Mouse (Mus musculus): Measurements from ENCODE around the gene Knstrn. TPM values are rescaled to one million over a fixed set of nuclear protein-coding genes. Genes with fewer than 3 reads are reported as not detected.
A peak's percentile ranks its signal among the peaks of the same experiment; 100 is the strongest.

Gene Knstrn
- 100 and 115 TPM in 2 replicates for polyA plus RNA-seq (2015; fragmentation: Nextera tagmentation; extraction: Ambion mirVana)

- ATAC-seq (ENCODE audit: extremely low read depth, insufficient number of reproducible peaks, low FRiP score, low TSS enrichment), result peak; percentile 83
- Histone ChIP-seq H3K27me3 (replicated peaks) (peaks cover 5% of the 10 kb centered on the region; the same call in 1 of the 2 replicates), H3K4me3 (peak within 1 kb of the TSS; percentile 86), H3K9ac (peak within 1 kb of the TSS; percentile 90), H3K36me3 (peaks cover 36% of the 10 kb centered on the region), H3K9me3 (no peaks in the 10 kb centered on the region), H3K27ac (replicated peaks) (peak within 1 kb of the TSS; percentile 73), H3K4me2 (peak within 1 kb of the TSS; percentile 92), H3K4me1 (peaks cover 20% of the 10 kb centered on the region)
- WGBS, result under 1% methylated on average over 49 of the region's 49 CpGs
Observed at GRCm38 (mm10) chr2:118813981-118814836, at the start of gene Knstrn. TSS of gene Knstrn (plus strand) at chr2:118814003.

DNA sequence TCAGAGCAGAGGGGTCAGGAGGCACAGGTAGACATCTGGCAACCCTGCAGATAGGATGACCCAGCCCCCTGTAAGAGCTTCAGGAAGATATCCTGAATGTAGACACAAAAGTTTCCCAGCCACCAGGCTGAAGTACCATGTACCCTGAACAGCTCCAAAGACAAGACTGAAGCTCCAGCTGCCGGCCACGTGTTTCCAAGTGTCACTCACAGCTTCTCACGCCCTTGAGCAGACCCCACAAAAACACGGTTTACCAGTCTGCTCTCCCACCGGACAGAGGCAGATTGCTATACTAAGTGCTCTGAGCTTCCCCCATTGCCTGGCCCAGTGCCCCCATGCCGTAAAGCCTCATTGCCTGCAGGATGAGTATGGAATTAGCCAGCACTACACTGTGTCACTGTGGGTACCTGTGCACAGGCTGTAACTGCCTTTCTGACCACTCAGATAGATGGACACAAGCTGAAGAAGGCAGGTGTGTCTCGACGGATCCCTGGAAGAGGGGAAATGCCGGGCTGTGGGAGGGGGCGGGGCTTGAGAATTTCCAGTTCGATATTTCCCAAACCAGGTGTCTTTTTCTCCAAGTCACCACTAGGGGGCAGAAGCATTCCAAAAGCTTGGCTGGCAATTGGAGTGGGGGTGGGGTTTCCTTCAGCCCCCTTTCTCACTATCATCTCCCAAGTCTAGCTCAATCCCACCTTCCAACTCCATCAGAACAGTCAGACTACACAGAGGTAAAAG, 49.5 kb upstream of the Knstrn start:
- peak overlapping the region; percentile 71 for H3K27ac ChIP-seq (replicated peaks)
- H3K27me3 ChIP-seq (replicated peaks), result peaks cover 17% of the 10 kb centered on the region; the same call in 1 of the 2 replicates
- ATAC-seq (ENCODE audit: extremely low read depth, insufficient number of reproducible peaks, low FRiP score, low TSS enrichment), result no peak
- H3K4me1 ChIP-seq, result peaks cover 50% of the 10 kb centered on the region
- no peaks in the 10 kb centered on the region for H3K9me3 ChIP-seq
- H3K9ac ChIP-seq, result 0 out of 2 replicates have a peak overlapping the region, but pooled peaks have one; percentile 37
- H3K4me2 ChIP-seq, result 0 out of 2 replicates have a peak overlapping the region, but pooled peaks have one; percentile 26
- WGBS, result 15% methylated on average over 11 of the region's 11 CpGs
- H3K36me3 ChIP-seq, result no peaks in the 10 kb centered on the region
- no peak overlapping the region for H3K4me3 ChIP-seq

DNA sequence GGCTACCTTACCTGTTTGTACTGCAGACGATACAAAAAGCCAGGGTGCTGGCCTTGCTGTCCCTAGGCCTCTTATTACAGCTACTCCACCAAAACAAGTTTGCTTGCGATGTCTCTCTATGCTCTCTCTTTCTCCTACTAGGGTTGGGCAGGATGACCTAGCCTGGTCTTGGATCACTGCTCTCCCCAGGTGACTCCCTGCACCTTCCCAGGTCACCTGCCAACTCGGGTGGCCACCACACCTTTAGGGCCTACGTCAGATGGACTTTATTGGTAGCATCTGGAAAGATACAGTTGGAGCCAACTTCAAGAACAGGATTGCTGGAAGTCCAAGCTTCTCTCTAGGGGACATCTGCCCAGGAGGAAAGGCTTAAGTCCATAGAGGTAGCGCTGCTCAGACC, 48.9 kb upstream of the Knstrn start:
- no peak overlapping the region for H3K9ac ChIP-seq
- no peak overlapping the region for H3K4me3 ChIP-seq
- no peak for ATAC-seq (ENCODE audit: extremely low read depth, insufficient number of reproducible peaks, low FRiP score, low TSS enrichment)
- no peaks in the 10 kb centered on the region for H3K9me3 ChIP-seq
- H3K36me3 ChIP-seq, result no peaks in the 10 kb centered on the region
- peaks cover 13% of the 10 kb centered on the region; the same call in 1 of the 2 replicates for H3K27me3 ChIP-seq (replicated peaks)
- H3K4me1 ChIP-seq, result peaks cover 45% of the 10 kb centered on the region
- H3K27ac ChIP-seq (replicated peaks), result no peak overlapping the region
- no peak overlapping the region for H3K4me2 ChIP-seq
- 78% methylated on average over 5 of the region's 5 CpGs for WGBS

GRCm38 (mm10) chr2:118766041-118767033, 47.5 kb upstream of the Knstrn start:
- Histone ChIP-seq H3K9me3 (no peaks in the 10 kb centered on the region), H3K9ac (no peak overlapping the region), H3K27me3 (replicated peaks) (peaks cover 13% of the 10 kb centered on the region; the same call in 1 of the 2 replicates), H3K36me3 (no peaks in the 10 kb centered on the region), H3K4me3 (no peak overlapping the region), H3K4me2 (no peak overlapping the region), H3K27ac (replicated peaks) (no peak overlapping the region), H3K4me1 (peaks cover 30% of the 10 kb centered on the region)
- WGBS, result 64% methylated on average over 10 of the region's 10 CpGs
- no peak for ATAC-seq (ENCODE audit: extremely low read depth, insufficient number of reproducible peaks, low FRiP score, low TSS enrichment)

DNA sequence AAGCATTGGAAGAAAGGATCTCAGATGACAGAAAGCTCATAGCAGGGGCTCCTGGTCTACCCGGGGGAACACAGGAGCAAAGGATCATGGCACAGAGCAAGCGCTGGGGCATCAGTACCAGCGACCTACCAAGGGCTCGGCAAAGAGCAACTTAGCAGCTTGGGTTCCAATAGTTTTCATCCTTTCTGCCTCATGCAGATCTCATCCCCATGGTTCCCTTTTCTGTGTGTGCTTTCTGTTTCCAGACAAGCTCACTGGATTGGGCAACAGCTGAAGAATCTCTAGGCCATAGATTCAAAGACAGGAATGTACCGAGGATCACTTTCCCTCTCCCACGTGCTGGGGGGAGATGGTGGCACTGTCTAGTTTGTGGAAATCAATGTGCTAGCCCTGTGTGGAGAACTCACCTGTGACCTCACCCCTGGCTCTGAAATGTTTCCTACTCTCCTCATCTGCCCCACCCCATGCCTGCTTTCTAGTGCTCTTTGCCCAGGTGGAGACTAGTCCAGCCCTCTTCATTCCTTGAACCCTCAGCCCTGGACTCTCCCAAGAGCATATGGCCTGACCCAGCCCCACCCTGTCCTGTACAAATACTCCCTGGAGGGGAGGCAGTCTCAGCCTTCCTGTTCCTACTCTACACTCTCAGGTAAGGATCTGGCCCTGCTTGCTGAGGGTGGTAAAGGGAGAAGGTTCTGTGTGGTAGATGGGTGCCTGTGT, 41.5 kb upstream of the Knstrn start, which contains the start of gene Phgr1:
Phgr1 (plus strand) TSS at position 612 of the 717 bp plus-strand sequence.
- H3K27ac ChIP-seq (replicated peaks), result no peak within 1 kb of the TSS
- H3K9ac ChIP-seq, result no peak within 1 kb of the TSS
- no peaks in the 10 kb centered on the region for H3K36me3 ChIP-seq
- H3K4me3 ChIP-seq, result no peak within 1 kb of the TSS
- WGBS, result 75% methylated on average over 6 of the region's 6 CpGs
- peaks cover 12% of the 10 kb centered on the region for H3K4me1 ChIP-seq
- no peak within 1 kb of the TSS for H3K4me2 ChIP-seq
- H3K27me3 ChIP-seq (replicated peaks), result peaks cover 12% of the 10 kb centered on the region; the same call in 1 of the 2 replicates
- no peak for ATAC-seq (ENCODE audit: extremely low read depth, insufficient number of reproducible peaks, low FRiP score, low TSS enrichment)
- H3K9me3 ChIP-seq, result no peaks in the 10 kb centered on the region

GRCm38 (mm10) chr2:118774536-118774935, 39.3 kb upstream of the Knstrn start:
- Histone ChIP-seq H3K9ac (no peak overlapping the region), H3K36me3 (no peaks in the 10 kb centered on the region), H3K27ac (replicated peaks) (no peak overlapping the region), H3K4me1 (peaks cover 18% of the 10 kb centered on the region), H3K9me3 (no peaks in the 10 kb centered on the region), H3K27me3 (replicated peaks) (peaks cover 11% of the 10 kb centered on the region; the same call in 1 of the 2 replicates), H3K4me2 (no peak overlapping the region), H3K4me3 (no peak overlapping the region)
- 71% methylated on average over 2 of the region's 2 CpGs for WGBS
- no peak for ATAC-seq (ENCODE audit: extremely low read depth, insufficient number of reproducible peaks, low FRiP score, low TSS enrichment)

- H3K27ac ChIP-seq (replicated peaks), result 0 out of 2 replicates have a peak overlapping the region, but pooled peaks have one; percentile 33
- WGBS, result 17% methylated on average over 1 of the region's 1 CpGs
Observed at GRCm38 (mm10) chr2:118775396-118775795, 38.4 kb upstream of the Knstrn start.

DNA sequence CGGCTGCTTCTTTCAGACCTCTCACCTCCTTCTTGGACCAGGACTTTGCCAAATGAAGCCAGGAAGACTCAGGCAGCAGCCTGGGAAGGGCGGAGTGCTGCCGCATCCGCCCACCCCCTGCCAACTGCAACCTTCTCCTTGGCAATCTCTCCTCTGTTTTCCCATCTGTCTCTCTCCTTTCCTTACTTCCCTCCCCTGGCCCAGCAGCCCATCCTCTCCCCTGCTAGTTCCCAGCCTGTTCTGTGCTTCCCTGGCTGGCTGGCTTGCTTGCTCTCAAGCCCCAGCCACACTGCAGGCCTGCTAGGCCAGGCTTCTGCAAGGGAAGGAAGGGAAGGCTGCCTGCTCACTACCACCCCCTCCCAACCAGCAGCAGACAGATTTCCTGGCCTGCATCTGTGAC, 38.0 kb upstream of the Knstrn start:
- ATAC-seq (ENCODE audit: extremely low read depth, insufficient number of reproducible peaks, low FRiP score, low TSS enrichment), result no peak
- Histone ChIP-seq H3K4me2 (no peak overlapping the region), H3K9ac (no peak overlapping the region), H3K4me3 (no peak overlapping the region), H3K36me3 (no peaks in the 10 kb centered on the region), H3K27me3 (replicated peaks) (peaks cover 23% of the 10 kb centered on the region), H3K4me1 (peaks cover 24% of the 10 kb centered on the region), H3K9me3 (no peaks in the 10 kb centered on the region), H3K27ac (replicated peaks) (peak overlapping the region; percentile 33)
- 82% methylated on average over 3 of the region's 4 CpGs for WGBS

More at GRCm38 (mm10) chr2:118775396-118775795, 38.4 kb upstream of the Knstrn start:
- no peaks in the 10 kb centered on the region for H3K9me3 ChIP-seq
- H3K27me3 ChIP-seq (replicated peaks), result peaks cover 19% of the 10 kb centered on the region
- H3K4me1 ChIP-seq, result peaks cover 24% of the 10 kb centered on the region
- H3K4me2 ChIP-seq, result no peak overlapping the region
- H3K4me3 ChIP-seq, result no peak overlapping the region
- no peaks in the 10 kb centered on the region for H3K36me3 ChIP-seq
- no peak overlapping the region for H3K9ac ChIP-seq
- ATAC-seq (ENCODE audit: extremely low read depth, insufficient number of reproducible peaks, low FRiP score, low TSS enrichment), result no peak

DNA sequence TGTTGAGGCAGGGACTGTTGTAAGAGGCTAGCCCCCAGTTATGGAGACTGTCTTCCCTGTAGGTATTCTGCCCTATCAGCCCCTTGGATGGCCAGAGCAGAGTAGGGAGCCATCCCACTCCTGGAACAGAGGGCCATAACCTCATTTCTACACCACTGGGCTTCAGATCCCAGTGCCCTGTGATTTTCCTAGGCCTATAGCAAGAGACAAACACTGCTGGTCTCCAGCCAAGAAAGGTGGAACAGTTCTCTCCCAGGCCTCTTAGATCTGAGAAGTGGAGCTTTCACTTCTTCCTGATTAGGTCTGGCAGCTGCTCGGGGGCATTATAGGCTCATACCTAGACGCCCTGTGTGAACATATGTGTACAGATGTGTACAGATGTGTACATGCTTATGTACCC, 37.5 kb upstream of the Knstrn start:
- Histone ChIP-seq H3K4me1 (peaks cover 24% of the 10 kb centered on the region), H3K27ac (replicated peaks) (peak overlapping the region; percentile 33)

GRCm38 (mm10) chr2:118778418-118778817, 35.4 kb upstream of the Knstrn start:
- WGBS, result 58% methylated on average over 4 of the region's 4 CpGs
- no peak overlapping the region for H3K9ac ChIP-seq
- ATAC-seq (ENCODE audit: extremely low read depth, insufficient number of reproducible peaks, low FRiP score, low TSS enrichment), result no peak
- peaks cover 38% of the 10 kb centered on the region for H3K27me3 ChIP-seq (replicated peaks)
- no peaks in the 10 kb centered on the region for H3K9me3 ChIP-seq
- H3K4me1 ChIP-seq, result peaks cover 24% of the 10 kb centered on the region
- no peak overlapping the region for H3K27ac ChIP-seq (replicated peaks)
- H3K4me3 ChIP-seq, result no peak overlapping the region
- H3K36me3 ChIP-seq, result no peaks in the 10 kb centered on the region
- H3K4me2 ChIP-seq, result no peak overlapping the region

More for the DNA sequence above, 37.5 kb upstream of the Knstrn start:
- no peak overlapping the region for H3K9ac ChIP-seq
- H3K4me3 ChIP-seq, result no peak overlapping the region
- H3K4me2 ChIP-seq, result no peak overlapping the region
- H3K36me3 ChIP-seq, result no peaks in the 10 kb centered on the region
- no peak for ATAC-seq (ENCODE audit: extremely low read depth, insufficient number of reproducible peaks, low FRiP score, low TSS enrichment)
- 55% methylated on average over 2 of the region's 2 CpGs for WGBS
- no peaks in the 10 kb centered on the region for H3K9me3 ChIP-seq
- peaks cover 28% of the 10 kb centered on the region for H3K27me3 ChIP-seq (replicated peaks)

Measured in heart, embryonic 13.5 days (tissue).